Mouse (Mus musculus): ENCODE results near the gene Dpyd.

Dpyd gene

DNA sequence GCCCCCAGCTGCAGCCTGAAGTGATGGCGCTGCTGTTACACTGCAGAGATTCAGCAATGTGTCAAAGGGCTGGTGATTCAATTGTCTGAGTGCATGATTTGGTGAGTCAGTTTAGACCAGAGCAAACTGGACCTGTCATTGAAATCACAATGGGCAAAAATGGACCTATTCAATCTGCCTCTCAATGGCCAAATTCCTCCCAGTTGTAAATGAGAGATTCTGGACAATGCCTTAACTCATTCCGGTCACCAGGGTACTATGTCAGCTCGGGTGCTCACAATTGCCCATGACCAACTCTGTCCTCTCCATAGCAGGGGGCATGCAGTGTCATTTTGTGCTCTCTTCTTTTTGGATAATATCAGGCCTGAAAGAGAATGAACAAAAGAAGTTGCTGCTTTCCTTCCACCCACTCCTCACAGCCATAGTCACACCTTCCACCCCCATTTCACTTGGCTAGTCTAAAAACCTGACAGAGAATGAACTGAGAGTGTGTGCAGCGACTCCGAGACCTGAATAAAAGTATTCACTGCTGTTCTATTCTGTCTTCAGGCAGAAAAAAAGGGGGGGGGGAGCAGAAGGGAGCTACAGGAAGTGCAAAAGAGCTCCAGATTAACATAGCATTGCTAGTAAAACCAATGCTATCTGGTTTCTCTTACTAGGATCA, 533.4 kb downstream of the Dpyd start:
- DNase-seq (ENCODE audit: low read depth) = no peak

DNA sequence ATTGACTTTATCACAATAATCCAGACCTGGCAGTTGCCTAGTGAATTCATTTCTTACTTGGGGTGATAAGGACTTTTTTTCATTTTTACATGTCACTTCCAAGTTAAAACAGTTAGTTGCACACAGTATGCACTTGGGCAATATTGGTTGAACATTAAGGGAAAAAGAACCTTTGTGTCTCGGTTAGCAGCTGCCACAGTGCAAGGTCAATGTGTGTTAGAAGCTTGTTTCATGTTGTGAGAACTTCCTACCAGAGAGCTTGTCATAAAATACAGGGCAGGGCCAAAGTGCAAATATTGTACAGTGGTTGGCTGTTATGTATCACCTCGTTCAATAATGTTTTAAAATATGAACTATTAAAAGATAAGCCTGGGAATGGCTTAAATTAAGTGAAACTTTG, 564.1 kb downstream of the Dpyd start:
- DNase-seq (ENCODE audit: low read depth) = no peak

DNA sequence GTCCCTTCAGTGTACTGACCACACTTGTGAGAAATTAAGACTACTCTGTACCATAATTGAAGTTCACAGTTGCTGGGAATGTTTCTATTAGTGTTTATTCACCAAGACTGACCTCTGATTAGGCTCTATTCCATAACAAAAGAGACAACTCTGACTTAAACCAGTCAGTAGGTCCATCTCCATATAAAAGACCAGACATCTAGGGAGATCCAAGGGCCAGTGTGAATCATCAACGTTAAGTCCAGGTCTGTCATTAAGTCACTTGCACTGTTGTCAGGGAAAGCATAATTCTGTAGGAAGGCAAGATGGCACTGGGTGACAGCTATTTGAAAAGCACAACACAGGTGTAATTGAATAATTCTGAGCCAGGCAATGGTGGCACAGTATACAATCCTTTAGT, 566.1 kb downstream of the Dpyd start:
- DNase-seq (ENCODE audit: low read depth) = no peak

DNA sequence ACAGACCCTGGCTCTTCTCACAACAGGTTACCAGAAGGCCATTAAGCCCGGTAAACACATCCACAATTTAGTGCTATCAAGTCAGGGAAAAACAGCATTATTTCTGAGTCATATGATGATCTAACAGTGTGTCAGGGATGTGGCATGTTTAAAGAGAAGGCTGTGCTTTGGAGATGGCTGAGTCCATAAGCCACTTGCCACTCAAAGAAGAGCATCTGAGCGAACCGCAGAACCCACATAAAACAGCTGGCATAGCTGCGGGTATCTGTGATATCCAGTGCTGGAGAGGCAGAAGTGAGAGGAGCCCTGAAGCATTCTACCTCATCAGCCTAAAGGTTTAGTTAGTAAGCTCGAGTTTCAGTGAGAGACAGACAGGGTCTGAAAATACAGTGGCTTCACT, 581.1 kb downstream of the Dpyd start:
- no peak for DNase-seq (ENCODE audit: low read depth)

DNA sequence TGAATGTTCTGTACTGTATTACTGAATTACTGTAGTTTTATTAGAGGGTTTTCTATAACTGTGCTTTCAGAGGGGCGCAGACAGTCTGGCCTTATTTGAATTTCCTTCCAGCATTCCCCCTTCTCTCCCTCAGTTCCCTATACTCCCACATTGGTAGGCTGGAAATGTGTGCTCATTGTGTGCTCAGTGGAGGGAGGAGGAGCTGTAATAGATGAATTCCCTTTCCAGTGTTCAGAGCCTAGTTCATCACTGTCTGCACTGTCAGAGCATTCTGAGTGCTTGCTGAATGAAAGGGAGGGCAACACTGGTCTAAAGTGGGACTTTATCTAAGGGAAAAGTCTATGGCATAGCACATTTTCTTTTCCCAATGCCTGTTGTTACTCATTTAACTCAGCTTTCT, 582.9 kb downstream of the Dpyd start:
- DNase-seq (ENCODE audit: low read depth) = no peak

DNA sequence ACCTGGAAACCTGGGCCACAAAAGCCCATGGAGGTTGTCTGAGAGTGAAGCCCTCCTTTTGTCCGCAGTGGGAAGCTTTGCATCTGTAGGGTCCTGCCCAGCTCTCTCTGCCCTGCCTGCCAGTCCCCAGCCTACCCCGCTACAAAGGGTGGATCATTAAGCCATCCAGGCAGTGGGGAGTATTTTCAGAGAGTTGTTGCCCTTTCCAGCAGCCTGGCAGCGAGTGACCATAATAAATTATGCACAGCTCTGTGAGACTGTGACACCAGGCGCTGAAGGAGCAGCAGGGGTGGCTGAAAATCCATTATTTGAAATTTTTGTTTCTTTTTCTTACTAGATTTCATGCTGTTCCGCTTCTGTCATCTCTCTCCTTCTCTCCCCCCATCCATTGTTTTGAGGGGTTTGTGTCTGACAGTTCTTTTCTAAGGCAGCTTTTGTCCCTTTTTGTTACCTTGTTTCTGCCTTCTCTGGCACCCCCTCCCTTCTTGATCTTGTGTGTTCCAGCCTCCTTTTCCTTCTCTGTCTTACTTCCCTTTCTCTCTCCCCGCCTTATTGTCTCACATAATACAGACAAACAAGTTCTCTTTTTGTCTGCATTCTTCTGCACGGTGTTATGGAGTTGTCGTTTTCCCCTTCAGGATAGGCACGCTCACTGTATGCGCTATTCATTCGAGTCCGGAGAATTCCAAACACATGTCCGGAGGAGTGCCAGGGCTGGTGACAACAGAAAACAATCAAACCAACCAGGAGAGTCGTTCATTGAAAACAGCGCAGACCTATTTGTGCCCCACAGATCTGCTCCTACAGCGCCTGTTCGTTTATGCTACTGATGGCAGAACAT, 592.9 kb downstream of the Dpyd start:
- no peak for DNase-seq (ENCODE audit: low read depth)

DNA sequence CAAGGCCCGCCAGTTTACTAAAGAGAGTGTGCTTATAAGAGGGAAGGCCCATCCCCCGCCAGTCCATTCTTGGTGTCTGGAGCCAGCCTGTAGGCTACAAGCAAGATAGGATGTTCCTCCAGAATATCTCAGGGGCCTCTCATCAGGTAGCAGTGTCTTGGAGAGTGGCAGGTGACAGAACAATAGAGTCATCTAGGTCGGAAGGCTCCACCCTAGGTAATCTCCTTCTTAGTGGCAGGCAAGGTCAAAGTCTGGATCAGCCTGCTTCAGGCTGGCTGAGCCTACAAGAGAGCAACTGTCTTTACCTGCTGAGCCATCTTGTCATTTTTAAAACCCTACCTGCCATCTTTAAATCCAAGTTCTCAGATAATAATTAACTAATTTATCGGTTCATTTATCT, 596.7 kb downstream of the Dpyd start:
- no peak for DNase-seq (ENCODE audit: low read depth)

DNA sequence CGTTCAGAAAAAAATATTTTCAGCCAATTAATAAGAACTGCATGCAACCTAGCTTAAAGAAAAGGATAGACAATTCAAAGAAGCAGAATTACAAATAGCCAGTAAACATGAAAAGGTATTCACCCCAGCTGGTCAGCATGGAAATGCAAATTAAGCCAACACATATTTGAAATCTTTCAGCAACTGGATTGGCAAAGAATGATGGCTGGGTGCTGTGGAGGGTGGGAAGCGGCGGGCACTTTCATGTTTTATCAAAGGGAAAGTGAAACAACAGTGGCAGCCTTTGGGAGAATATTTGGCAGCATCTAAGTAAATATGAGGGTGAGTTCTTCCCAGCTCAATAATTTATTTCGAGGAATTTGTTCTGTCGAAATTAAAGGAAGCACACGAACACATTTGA, 603.8 kb downstream of the Dpyd start:
- DNase-seq (ENCODE audit: low read depth) = no peak

DNA sequence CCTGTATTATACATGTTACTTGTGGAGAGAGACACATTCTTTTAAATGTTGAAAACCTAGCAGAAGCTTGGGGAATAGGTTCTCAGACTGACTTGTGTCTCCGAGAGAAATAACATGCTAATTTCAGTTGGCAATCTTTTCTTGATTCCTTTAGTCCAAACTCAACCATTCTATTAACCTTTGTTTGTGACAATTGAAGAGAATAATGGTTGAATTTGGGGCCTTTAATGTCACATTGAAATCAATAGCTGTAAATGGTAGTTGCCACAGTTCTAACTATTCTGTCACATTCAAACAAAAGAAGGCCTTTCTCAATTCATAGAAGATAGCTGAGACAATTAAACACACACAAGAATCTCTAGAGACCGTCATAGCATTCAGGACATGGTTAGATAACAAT, 606.2 kb downstream of the Dpyd start:
- no peak for DNase-seq (ENCODE audit: low read depth)

DNA sequence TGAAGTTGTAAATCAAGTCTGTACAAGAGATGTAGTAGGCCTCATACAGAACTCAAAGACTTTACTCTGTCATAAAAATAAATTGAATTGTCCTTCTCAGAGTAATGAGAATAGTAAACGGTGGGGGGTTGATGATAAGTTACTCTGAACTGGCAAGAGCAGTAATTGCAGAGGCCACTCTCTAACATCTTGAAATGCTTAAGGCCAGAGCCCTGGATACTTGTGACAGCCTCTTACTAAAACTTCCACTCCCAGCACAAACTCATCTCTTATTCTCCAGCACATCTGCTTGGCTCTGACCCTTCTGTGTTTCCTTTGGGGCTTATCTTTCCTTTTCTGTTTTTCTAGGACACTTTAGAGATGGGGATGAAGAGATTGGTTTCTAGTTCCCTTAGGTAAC, 606.7 kb downstream of the Dpyd start:
- DNase-seq (ENCODE audit: low read depth) = no peak

DNA sequence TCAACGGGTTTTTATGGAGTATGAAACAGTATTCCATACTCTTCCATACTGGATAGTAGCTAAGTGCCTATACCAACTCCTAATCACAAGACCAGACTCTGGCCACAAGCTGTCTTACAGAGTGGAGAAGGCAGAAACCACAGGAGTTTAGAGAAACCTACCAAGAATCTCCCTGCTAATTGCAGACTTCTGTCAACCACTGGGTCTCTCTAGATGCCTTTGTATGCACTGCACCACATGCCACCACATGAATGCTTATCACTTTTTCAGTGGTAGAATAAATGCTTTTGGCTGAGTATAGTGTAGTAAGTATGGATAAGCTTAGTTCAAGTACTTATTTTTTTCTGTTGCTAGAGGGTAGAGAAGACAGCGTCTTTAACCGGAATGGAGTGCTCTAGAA, 621.3 kb downstream of the Dpyd start:
- no peak for DNase-seq (ENCODE audit: low read depth)

DNA sequence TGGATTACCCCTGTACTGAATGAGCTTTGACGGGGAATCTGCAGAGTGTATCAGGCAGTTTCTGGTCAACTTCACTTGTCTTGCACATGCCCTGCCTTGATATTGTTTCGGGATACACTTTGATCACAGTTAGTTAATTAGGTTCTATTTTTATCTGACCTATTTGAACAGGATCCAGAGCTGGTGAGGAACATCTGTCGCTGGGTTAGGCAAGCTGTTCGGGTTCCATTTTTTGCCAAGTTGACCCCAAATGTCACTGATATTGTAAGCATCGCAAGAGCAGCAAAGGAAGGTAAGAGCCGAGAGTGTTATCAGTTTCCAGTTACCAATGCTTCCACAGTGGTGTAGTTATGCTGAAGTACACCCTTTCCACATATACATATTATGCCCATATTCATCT, 632.1 kb downstream of the Dpyd start:
- no peak for DNase-seq (ENCODE audit: low read depth)

DNA sequence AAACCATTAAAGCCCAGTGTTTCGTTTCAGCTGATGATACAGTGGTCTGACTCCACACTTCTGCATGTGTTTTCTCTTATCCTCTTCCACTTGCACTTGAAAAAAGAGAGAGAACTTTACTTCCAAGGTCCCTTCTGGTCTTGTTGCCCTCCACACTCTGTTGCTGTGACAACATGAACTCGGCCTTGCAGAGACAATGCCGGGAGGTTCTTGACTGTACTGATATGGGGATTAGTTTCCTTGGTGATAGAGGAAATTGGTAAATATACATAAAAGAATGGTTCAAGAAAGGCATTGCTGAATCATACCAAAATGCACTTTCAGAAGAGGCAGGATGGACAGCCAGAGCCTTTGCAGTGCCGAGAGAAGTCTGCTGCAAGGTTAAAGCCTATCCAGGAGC, 633.7 kb downstream of the Dpyd start:
- no peak for DNase-seq (ENCODE audit: low read depth)

DNA sequence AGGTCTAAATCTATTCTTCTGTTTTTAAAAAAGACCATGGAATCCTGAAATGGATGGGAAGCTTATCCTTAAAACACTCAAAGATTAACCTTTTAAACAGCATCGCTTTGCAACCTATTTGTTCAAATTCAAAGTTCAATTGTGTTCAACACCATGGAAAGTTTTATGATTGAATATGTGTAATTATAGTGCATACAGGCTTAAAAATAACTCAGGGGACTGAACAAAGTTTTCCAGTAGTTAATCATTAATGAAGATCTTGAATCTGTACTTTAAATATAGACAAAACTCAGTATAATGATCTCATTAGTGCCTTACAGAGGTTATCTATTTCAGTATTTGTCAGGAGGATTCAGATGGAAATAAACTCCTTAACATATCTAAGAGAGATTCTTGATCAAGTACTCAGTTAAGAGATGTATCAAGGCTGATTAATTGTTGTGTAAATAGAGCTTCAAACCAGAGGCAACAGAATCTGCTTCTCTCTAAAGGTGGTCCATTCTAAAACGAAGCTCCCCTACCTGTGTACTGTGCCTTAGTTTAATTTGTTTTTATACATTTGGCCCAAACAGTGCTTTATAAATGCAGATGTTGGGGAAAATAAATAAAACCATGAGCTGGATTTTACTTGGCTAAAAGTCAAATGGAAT, 659.0 kb downstream of the Dpyd start:
- DNase-seq (ENCODE audit: low read depth) = no peak

DNA sequence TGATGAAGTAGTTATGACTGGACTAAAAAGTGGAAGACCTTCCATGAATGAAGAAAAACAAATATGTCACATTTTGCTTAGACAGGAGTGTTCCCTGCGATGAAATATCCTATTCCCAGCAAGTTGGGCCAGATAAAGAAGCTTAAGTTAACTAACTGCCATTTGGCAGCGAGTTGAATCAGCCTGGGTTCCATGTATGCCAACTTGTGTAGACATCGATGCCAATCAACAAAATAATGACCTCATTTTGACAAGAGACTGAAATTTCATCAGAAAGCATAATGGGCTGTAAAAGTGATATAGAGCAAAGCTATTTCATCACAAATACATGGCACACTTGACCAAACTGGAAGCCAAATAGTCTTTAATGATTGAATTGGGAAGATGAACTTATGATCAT, 681.3 kb downstream of the Dpyd start:
- no peak for DNase-seq (ENCODE audit: low read depth)

DNA sequence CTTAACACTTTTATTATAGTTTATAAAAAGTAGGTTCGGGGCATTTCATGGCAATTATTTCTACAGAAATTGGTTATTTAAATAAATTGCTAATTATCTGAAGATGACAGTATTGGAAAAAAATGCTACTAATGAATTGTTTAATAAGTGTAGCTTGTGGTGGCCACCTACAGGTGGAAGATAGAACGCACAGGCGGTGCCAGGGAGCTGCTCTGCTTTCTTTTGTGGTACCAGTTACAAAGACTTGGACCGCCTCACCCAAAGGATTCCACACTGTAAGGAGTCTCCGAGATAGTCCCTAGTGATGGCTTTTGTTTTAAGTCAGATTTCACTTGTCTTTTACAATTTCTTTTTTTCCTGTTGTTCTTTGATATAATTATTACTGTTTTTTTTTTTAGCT, 694.6 kb downstream of the Dpyd start:
- DNase-seq (ENCODE audit: low read depth) = no peak

DNA sequence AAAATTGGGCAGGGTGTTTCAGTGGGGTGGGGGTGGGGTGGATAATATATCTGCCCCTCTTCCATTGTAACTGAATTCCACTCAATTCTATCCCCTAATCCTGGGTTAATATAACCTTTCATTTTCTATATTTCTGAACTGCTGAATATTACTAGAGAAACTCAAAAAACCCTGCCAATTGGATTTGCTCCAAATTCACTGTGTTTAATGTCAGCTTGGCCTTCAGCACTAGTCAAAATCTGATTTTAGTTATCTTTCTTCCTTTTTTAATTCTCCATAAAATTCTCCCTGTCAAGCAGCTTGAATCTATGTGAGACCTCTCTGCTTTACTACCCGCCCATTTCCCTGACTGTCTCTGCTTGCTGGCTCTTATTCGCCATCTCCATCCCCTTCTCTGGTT, 713.3 kb downstream of the Dpyd start:
- no peak for DNase-seq (ENCODE audit: low read depth)

DNA sequence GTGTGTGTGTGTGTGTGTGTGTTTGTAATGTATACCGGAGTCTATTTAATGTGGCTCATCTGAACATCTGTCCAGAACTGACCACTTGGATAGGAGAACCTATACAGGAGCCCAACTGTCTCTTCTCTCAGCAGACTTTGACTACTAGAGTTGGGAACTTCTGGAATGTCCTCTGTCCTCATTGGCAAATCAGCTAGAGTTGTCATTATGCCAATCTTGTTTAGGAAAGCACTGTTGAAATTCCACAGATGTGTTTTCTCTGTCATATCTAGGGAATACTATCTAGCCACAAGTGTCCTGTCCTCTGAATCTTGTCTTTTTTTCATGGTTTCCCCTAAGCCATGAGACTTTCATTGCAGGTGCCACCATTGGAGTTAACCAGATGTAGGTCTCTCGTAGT, 718.7 kb downstream of the Dpyd start:
- no peak for DNase-seq (ENCODE audit: low read depth)

DNA sequence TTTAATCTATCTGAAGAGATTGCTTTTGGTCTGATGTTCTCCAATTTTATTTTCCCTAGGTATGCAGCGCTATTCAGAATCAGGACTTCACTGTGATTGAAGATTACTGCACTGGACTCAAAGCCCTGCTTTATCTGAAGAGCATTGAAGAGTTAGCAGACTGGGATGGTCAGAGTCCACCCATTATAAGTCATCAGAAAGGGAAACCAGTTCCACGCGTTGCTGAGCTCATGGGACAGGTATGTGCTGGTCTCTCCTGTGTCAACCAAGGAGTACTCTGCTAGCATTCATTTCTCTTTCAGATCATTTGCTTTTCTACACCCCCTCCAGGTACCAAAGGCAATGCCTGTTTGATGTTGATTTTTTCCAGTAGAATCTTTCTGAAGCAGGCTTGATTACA, 752.8 kb downstream of the Dpyd start:
- no peak for DNase-seq (ENCODE audit: low read depth)

DNA sequence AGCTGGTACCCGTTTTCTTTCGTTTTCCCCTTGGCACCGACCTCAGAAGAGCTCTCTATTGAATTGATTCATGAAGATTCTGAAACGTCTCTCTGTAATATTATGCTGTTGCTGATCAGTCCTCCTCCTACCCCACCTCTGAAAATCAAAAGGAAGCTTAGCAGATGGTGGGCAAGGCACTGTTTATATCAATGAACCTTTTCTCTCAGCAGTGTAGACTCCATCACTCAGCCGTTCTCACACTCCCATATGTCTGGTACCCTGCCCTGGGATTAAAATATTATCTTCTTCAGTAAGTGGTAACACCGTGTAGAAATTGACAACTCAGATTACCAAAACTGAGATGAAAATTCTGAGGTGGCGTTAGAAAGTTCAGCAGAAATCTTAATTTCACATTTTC, 767.1 kb downstream of the Dpyd start:
- DNase-seq (ENCODE audit: low read depth) = no peak

DNA sequence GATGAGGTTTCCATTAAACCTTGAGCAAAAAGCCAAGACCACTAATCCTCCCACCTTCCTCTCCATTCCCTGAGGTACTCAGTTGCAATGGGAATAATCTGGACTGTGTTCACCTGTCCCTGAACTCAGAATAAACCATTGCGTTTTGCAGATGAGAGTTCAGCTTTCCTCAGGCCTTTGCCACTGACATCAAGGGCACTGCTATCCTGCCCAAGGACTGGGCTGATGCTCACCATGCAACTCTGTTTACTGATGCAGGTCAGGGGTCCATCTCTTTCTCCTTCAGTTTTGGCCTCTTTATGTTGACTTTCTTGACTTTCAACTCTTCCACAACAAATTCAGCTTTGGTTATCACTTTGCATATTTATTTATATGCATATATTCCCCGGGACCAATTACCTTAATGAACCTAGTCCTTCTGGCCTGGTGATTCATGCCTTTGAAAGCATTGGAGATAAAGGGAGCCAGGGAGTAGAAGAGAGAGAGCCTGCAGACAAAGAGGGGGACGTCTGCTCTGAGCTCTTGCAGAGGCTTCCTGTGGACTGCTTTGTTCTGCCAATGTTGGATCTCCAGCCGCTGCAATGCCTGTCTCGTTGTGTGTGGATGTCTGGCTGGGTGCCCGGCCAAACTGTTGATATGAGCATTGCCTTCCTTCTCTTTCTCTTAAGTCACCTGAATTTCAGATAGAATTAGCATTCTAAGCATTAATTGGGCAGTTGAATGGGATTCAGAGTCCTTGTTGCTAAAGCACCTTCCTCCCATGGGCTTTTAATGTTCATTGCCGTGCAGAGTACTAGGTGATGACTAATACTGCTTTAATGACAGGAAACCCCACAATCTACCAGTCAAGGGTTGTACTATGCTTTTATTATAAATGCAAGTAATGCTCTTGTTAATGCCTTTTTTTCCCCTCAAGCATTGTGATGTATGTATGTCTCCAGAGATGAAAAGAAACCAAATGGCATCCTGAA, 771.7 kb downstream of the Dpyd start:
- DNase-seq (ENCODE audit: low read depth) = no peak
